Mouse (Mus musculus) forebrain, embryonic 13.5 days (tissue): ENCODE measurements around the gene Tanc2. TPM values are rescaled to one million over a fixed set of nuclear protein-coding genes. Genes with fewer than 3 reads are reported as not detected.
A peak's percentile ranks its signal among the peaks of the same experiment; 100 is the strongest.

ENCODE experiments used
- ATAC-seq: fragments of 200-750 bp; cut with Nextera tagmentation; 2 replicates; pipeline ENCODE4 v1.8.0; 2017
- H3K27ac ChIP-seq: fragments of 300-500 bp; sonication (generic); 2 replicates; pipeline ENCODE4 v1.5.1; 2015; ENCODE audit warnings: inconsistent platforms, mild to moderate bottlenecking, moderate library complexity
- H3K27me3 ChIP-seq: fragments of 300-500 bp; sonication (generic); 2 replicates; pipeline ENCODE4 v1.6.1; 2015; ENCODE audit warnings: mild to moderate bottlenecking, inconsistent platforms
- H3K36me3 ChIP-seq: fragments of 300-500 bp; sonication (generic); 2 replicates; pipeline ENCODE4 v1.6.1; 2015; ENCODE audit warnings: mild to moderate bottlenecking, inconsistent platforms; ENCODE audit not compliant: poor library complexity, severe bottlenecking
- H3K4me1 ChIP-seq: fragments of 300-500 bp; sonication (generic); 2 replicates; pipeline ENCODE4 v1.6.1; 2015; ENCODE audit warnings: inconsistent platforms
- H3K4me2 ChIP-seq: fragments of 300-500 bp; sonication (generic); 2 replicates; pipeline ENCODE4 v1.6.1; 2015; ENCODE audit warnings: inconsistent platforms, mild to moderate bottlenecking, moderate library complexity
- H3K4me3 ChIP-seq: fragments of 300-500 bp; sonication (generic); 2 replicates; pipeline ENCODE4 v1.5.1; 2015; ENCODE audit warnings: mild to moderate bottlenecking, inconsistent platforms
- H3K9ac ChIP-seq: fragments of 300-500 bp; sonication (generic); 2 replicates; pipeline ENCODE4 v1.6.1; 2015; ENCODE audit warnings: mild to moderate bottlenecking, inconsistent platforms
- H3K9me3 ChIP-seq: fragments of 300-500 bp; sonication (generic); replicated peaks from 2 replicates; pipeline ENCODE4 v1.6.1; 2016; ENCODE audit warnings: inconsistent platforms
- WGBS: fragments of 180-500 bp; shearing (Covaris S2); methylation state at CpG from one replicate; pipeline ENCODE4 v1.1.7; 2015; 5-methylcytosine and 5-hydroxymethylcytosine counted together
- polyA plus RNA-seq: library from polyadenylated mRNA; unstranded; fragments of >200 nt; fragmentation: Nextera tagmentation; extraction: Ambion mirVana; gene quantifications from 2 replicates; pipeline ENCODE4 v1.2.1, GENCODE M21; 2015

The Tanc2 gene
- polyA plus RNA-seq, 1 experiment from 2014 or later, result 17.4 TPM

GRCm38 (mm10) chr11:105855504-105855903, 265.7 kb downstream of the Tanc2 start:
- no peaks in the 10 kb centered on the region for H3K27me3 ChIP-seq
- ATAC-seq, result no peak

DNA sequence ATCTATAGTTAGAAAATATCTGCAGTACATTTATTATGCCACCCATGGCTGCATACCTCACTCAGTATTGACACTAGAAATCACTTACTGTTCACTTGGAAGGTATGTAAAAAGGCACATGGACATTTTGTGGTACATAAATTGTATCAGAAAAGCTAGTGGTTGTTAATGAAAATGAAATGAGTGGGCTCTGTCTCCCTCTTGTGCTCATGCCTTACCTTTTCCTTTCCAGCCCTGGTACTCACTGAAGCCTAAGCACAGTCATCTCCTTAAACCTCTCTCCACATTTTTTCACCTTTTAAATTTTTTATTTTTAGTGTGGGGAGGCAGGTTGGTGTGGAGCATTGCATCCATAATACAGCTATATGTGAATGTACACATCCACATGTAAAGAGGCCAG, 268.3 kb downstream of the Tanc2 start:
- ATAC-seq, result no peak
- Histone ChIP-seq H3K36me3 (no peaks in the 10 kb centered on the region; the same call in 1 of the 2 replicates), H3K9ac (no peak overlapping the region)

More at GRCm38 (mm10) chr11:105855504-105855903, 265.7 kb downstream of the Tanc2 start:
- Histone ChIP-seq H3K9me3 (no peaks in the 10 kb centered on the region), H3K4me1 (no peaks in the 10 kb centered on the region), H3K36me3 (no peaks in the 10 kb centered on the region; the same call in 1 of the 2 replicates), H3K4me3 (no peak overlapping the region), H3K9ac (no peak overlapping the region), H3K27ac (no peak overlapping the region), H3K4me2 (no peak overlapping the region)
- 63% methylated on average over 3 of the region's 3 CpGs for WGBS

DNA sequence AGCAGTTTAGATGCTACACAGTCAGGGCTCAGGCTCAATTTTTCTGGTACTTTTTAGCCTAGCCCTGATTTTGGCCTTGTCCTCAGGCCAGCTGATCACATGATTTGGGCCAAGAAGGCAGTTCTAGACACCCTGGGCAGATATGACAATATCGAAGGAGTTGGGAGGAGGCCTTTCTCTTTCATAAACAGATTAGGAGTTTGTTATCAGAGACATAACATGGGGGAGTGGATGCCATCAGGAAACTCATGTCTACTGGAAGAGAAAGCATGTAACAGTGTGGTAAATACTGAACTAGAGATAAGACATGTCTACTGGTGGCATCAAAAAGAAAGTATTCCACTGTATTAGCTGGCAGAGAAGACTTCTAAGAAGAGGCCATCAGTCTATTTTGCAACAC, 295.8 kb downstream of the Tanc2 start:
- no peak for ATAC-seq

More for the DNA sequence above, 268.3 kb downstream of the Tanc2 start:
- no peak overlapping the region for H3K4me3 ChIP-seq
- H3K27ac ChIP-seq, result no peak overlapping the region
- H3K27me3 ChIP-seq, result no peaks in the 10 kb centered on the region
- no peaks in the 10 kb centered on the region for H3K9me3 ChIP-seq
- no peak overlapping the region for H3K4me2 ChIP-seq
- H3K4me1 ChIP-seq, result no peaks in the 10 kb centered on the region

GRCm38 (mm10) chr11:105887281-105887680, 297.5 kb downstream of the Tanc2 start:
- Histone ChIP-seq H3K4me2 (no peak overlapping the region), H3K27me3 (no peaks in the 10 kb centered on the region), H3K9me3 (no peaks in the 10 kb centered on the region), H3K36me3 (peaks cover 6% of the 10 kb centered on the region; the same call in 1 of the 2 replicates), H3K4me3 (no peak overlapping the region), H3K9ac (no peak overlapping the region), H3K4me1 (no peaks in the 10 kb centered on the region), H3K27ac (no peak overlapping the region)
- 64% methylated on average over 1 of the region's 1 CpGs for WGBS
- no peak for ATAC-seq

More for the DNA sequence above, 295.8 kb downstream of the Tanc2 start:
- Histone ChIP-seq H3K4me2 (no peak overlapping the region), H3K4me1 (no peaks in the 10 kb centered on the region), H3K36me3 (peaks cover 6% of the 10 kb centered on the region; the same call in 1 of the 2 replicates), H3K9ac (no peak overlapping the region), H3K9me3 (no peaks in the 10 kb centered on the region), H3K27me3 (no peaks in the 10 kb centered on the region), H3K27ac (no peak overlapping the region), H3K4me3 (no peak overlapping the region)
- WGBS, result 91% methylated on average over 1 of the region's 1 CpGs

DNA sequence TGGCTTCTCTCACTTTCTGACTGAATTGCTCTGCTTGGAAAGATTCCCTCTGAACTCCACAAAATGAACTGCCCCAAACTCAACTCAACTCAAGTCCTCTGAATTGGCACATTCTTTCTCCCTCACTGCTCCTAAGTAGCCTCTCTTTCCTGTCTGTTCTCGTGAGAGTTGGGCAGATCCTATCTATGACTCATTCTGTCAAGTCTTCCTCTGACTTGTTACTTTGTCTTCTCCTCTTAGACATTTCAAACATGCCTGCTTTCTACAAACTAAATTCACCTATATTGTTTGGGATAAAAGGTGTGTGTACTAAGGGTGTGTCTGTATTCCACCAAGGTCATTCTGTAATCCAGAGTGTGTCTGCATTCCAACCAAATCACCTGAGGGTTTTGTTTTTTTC, 309.4 kb downstream of the Tanc2 start:
- WGBS, result 59% methylated on average over 1 of the region's 1 CpGs

DNA sequence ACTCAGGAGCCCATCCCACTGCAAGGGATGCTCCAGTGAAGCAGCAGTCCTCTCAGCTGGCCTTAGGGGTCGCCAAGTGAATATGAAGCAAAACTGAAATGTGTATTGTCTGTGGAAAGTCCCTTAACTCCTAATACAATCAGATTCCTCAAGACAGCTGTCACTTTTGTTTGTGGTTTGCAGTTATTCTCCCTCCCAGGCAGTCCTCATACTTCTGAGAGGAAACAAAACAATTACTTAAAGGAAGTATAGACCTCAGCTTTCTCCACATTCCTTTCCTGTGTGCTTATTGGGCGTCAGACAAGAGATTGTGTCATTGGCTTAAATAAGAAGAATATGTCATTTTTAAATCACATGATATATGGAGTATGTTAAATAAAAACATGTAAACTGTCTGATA, 311.7 kb downstream of the Tanc2 start:
- H3K36me3 ChIP-seq, result peaks cover 19% of the 10 kb centered on the region; the same call in 1 of the 2 replicates
- WGBS, result 81% methylated on average over 2 of the region's 2 CpGs
- no peak overlapping the region for H3K4me2 ChIP-seq

More for the DNA sequence above, 309.4 kb downstream of the Tanc2 start:
- Histone ChIP-seq H3K27ac (no peak overlapping the region), H3K4me2 (no peak overlapping the region), H3K36me3 (0 out of 2 replicates have a peak, but pooled peaks cover 15% of the 10 kb centered on the region), H3K9me3 (no peaks in the 10 kb centered on the region), H3K4me1 (no peaks in the 10 kb centered on the region), H3K9ac (no peak overlapping the region), H3K4me3 (no peak overlapping the region), H3K27me3 (no peaks in the 10 kb centered on the region)
- no peak for ATAC-seq

GRCm38 (mm10) chr11:105902956-105903355, 313.2 kb downstream of the Tanc2 start:
- ATAC-seq, result no peak
- WGBS, result 82% methylated on average over 1 of the region's 1 CpGs

More for the DNA sequence above, 311.7 kb downstream of the Tanc2 start:
- H3K27me3 ChIP-seq, result no peaks in the 10 kb centered on the region
- no peak for ATAC-seq
- H3K27ac ChIP-seq, result no peak overlapping the region
- no peak overlapping the region for H3K9ac ChIP-seq
- no peaks in the 10 kb centered on the region for H3K9me3 ChIP-seq
- no peaks in the 10 kb centered on the region for H3K4me1 ChIP-seq
- H3K4me3 ChIP-seq, result no peak overlapping the region

DNA sequence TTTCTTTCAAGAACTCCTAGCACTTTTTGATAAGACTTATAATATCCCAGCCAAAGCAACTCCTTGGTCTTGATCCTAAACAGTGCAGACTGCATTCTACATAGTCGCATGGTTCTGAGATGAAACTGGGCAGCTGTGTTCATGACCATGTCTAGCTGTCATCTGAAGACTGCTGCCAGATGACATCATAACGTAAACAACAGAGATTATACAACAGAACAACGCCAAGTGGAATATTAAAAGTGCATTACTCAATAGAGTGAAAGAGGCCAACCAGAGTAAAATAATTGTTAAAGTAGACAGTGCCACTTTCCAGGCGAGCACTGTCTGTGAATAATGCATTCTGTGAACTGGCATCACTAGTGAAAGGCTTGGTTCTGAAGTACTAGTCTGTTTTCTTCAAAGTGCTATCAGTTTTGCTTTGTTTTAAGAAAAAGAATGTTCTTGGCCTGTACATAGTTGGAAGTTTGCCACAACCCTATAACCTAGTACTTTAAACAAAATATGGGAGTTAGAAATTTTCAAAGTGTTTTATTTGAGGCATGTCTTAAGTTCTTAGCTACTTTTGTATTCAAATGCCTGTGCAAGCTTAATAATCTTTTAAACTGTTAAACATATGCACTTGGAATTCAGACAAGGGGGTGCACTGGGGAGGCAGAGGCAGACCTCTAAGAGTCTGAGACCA, 315.9 kb downstream of the Tanc2 start:
- ATAC-seq, result no peak
- H3K4me1 ChIP-seq, result no peaks in the 10 kb centered on the region
- no peak overlapping the region for H3K9ac ChIP-seq
- no peaks in the 10 kb centered on the region for H3K27me3 ChIP-seq
- peaks cover 21% of the 10 kb centered on the region for H3K36me3 ChIP-seq
- H3K4me3 ChIP-seq, result no peak overlapping the region
- H3K9me3 ChIP-seq, result no peaks in the 10 kb centered on the region
- no peak overlapping the region for H3K4me2 ChIP-seq
- 76% methylated on average over 4 of the region's 4 CpGs for WGBS
- no peak overlapping the region for H3K27ac ChIP-seq

More at GRCm38 (mm10) chr11:105902956-105903355, 313.2 kb downstream of the Tanc2 start:
- H3K9me3 ChIP-seq, result no peaks in the 10 kb centered on the region
- peaks cover 19% of the 10 kb centered on the region; the same call in 1 of the 2 replicates for H3K36me3 ChIP-seq
- no peaks in the 10 kb centered on the region for H3K27me3 ChIP-seq
- H3K9ac ChIP-seq, result no peak overlapping the region
- no peak overlapping the region for H3K4me2 ChIP-seq
- H3K4me3 ChIP-seq, result no peak overlapping the region
- no peak overlapping the region for H3K27ac ChIP-seq
- no peaks in the 10 kb centered on the region for H3K4me1 ChIP-seq

DNA sequence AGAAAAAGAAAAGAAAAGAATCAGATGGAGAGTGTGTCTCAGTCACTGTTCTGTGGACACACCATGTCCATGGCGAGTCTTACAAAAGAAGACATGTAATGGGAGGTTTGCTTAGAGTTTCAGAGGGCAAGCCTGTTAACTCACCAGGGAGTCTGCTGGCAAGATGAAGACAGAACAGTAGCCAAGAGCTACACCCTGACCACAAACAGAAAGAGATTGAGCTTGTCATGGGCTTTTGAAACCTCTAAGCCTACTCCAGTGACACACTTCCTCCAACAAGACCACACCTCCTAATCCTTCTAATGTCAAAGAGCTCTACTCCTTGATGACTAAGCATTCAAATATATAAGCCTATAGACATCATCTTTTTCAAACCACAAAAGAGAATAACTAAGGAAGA, 317.6 kb downstream of the Tanc2 start:
- Histone ChIP-seq H3K9me3 (no peaks in the 10 kb centered on the region), H3K4me1 (no peaks in the 10 kb centered on the region), H3K4me2 (no peak overlapping the region), H3K9ac (no peak overlapping the region), H3K27me3 (no peaks in the 10 kb centered on the region), H3K4me3 (no peak overlapping the region), H3K27ac (no peak overlapping the region), H3K36me3 (peaks cover 21% of the 10 kb centered on the region)
- no peak for ATAC-seq
- 93% methylated on average over 1 of the region's 1 CpGs for WGBS

DNA sequence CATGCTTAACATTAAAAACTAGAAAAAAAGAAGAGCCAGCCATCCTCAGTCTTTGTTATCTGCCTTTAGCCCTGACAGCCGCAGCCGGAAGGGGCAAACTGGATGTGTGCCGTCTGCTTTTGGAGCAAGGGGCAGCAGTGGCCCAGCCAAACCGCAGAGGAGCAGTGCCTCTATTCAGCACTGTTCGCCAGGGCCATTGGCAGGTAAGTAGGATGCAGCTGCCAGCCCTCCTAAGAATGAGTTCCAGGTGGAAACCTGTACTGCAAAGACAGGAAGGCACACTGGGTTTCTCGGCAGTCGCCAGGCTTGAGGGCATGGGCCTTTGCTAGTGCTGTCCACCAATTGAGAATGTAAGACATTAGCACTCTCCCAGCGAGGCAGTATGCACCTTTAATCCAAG, 319.1 kb downstream of the Tanc2 start:
- Histone ChIP-seq H3K4me1 (no peaks in the 10 kb centered on the region), H3K27ac (no peak overlapping the region), H3K9me3 (no peaks in the 10 kb centered on the region), H3K9ac (no peak overlapping the region), H3K36me3 (peaks cover 25% of the 10 kb centered on the region), H3K27me3 (no peaks in the 10 kb centered on the region), H3K4me3 (no peak overlapping the region), H3K4me2 (no peak overlapping the region)
- ATAC-seq, result no peak
- WGBS, result 84% methylated on average over 8 of the region's 8 CpGs

- ATAC-seq, result no peak
- WGBS, result 62% methylated on average over 2 of the region's 2 CpGs
Measured at GRCm38 (mm10) chr11:105909617-105910016, 319.8 kb downstream of the Tanc2 start.

DNA sequence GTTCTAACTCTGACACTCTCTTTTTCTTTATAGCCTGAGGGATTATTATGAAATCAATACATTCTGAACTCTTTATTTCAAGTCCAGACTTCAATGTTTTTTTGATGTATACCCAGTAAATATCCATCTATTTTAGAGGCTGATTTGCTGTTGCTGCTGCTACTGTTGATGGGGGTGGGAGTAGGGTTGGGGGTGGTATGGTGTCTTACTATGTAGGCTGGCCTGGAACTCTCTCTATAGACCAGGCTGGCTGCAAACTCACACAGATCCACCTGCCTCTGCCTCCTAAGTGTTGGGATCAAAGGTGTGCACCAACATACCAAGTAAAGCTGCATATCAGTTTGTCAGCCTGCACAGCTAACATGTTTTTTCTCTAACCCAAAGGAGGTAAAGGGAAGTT, 321.4 kb downstream of the Tanc2 start:
- ATAC-seq, result peak; percentile 16; the same call in 1 of the 2 replicates
- no peaks in the 10 kb centered on the region for H3K9me3 ChIP-seq
- no peak overlapping the region for H3K4me3 ChIP-seq
- H3K27ac ChIP-seq, result no peak overlapping the region
- no peak overlapping the region for H3K9ac ChIP-seq
- no peak overlapping the region for H3K4me2 ChIP-seq
- H3K4me1 ChIP-seq, result no peaks in the 10 kb centered on the region
- peaks cover 24% of the 10 kb centered on the region for H3K36me3 ChIP-seq
- no peaks in the 10 kb centered on the region for H3K27me3 ChIP-seq

More at GRCm38 (mm10) chr11:105909617-105910016, 319.8 kb downstream of the Tanc2 start:
- no peak overlapping the region for H3K4me3 ChIP-seq
- H3K9ac ChIP-seq, result no peak overlapping the region
- H3K27me3 ChIP-seq, result no peaks in the 10 kb centered on the region
- H3K27ac ChIP-seq, result no peak overlapping the region
- H3K9me3 ChIP-seq, result no peaks in the 10 kb centered on the region
- H3K4me1 ChIP-seq, result no peaks in the 10 kb centered on the region
- H3K36me3 ChIP-seq, result peaks cover 23% of the 10 kb centered on the region
- H3K4me2 ChIP-seq, result no peak overlapping the region
